Mouse (Mus musculus): ENCODE results near the gene Pard3. TPM values are rescaled to one million over a fixed set of nuclear protein-coding genes. Genes with fewer than 3 reads are reported as not detected.
A peak's percentile ranks its signal among the peaks of the same experiment; 100 is the strongest.

The Pard3 gene
- polyA plus RNA-seq, 1 experiment from 2014 or later: 37.8 TPM

DNA sequence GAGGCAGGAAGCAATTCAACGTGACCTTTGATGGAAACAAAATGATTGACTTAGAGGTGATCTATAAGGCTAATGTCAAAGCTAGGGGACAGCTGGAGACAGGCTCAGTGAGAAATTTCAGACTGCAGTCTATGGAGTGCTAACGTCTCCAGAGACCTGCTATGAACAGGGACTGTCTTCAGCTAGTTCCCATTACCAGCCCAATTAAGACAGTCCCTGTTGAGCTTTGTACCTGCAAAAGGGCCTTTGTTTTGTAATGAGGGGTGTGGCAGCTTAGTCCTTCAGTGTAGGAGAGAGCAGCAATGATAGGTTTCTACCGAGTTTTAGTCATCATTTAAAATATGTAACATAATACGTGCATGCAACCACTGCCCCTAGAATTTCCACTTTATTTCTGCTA, 448.9 kb downstream of the Pard3 start:
- Histone ChIP-seq H3K9ac (no peak overlapping the region), H3K36me3 (replicated peaks) (no peaks in the 10 kb centered on the region), H3K4me1 (peaks cover 15% of the 10 kb centered on the region), H3K27me3 (no peaks in the 10 kb centered on the region), H3K4me2 (no peak overlapping the region), H3K4me3 (replicated peaks) (no peak overlapping the region), H3K27ac (peak overlapping the region; percentile 13; the same call in 1 of the 2 replicates), H3K9me3 (no peaks in the 10 kb centered on the region)
- 45% methylated on average over 4 of the region's 4 CpGs for WGBS
- ATAC-seq (ENCODE audit: low FRiP score): no peak

DNA sequence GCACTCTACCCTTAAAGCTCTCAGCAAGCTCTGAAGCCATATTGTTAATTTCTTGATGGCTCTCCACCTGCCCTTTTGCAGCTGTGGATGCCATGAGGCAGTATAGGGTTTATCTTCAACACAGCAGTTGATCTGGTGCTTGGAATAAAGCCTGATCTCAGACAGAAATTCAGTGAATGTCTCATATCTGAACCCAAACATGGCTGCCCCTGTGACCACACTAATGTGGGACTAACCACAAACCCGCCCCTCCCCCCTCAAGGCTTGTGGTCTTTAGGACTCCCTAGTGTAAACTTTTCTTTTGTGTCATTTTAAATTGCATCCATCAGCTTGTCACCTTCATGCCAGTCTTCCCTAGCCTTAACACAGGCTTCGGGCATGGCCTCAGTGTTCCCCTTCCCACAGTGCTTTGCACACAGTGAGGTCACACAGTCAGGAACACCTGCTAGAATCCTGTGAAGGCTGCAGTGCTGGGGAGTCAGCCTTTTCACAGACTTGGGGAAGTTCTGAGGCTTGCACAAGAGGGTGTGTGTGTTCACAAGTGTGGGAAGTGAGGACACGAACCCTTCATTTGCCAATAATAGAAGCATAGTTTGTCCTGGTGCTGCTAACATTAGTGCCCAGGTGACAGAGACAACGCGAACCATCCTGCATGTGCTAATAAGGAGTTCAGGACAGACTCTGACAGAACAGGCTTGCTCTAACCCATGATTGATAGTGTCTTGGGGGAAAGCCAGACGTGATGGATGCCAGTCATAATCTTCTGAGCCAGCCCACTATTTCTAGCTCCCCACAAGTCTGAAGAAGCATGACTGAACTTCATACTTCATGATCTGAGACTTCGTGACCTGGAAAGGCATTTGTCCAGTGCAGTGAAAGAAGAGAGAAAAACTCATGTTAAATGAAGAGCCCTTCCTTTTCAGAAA, 451.4 kb downstream of the Pard3 start:
- Histone ChIP-seq H3K4me1 (peaks cover 15% of the 10 kb centered on the region), H3K36me3 (replicated peaks) (no peaks in the 10 kb centered on the region), H3K27ac (no peak overlapping the region), H3K27me3 (no peaks in the 10 kb centered on the region), H3K9me3 (no peaks in the 10 kb centered on the region), H3K4me2 (no peak overlapping the region), H3K4me3 (replicated peaks) (no peak overlapping the region), H3K9ac (no peak overlapping the region)
- 88% methylated on average over 7 of the region's 7 CpGs for WGBS
- ATAC-seq (ENCODE audit: low FRiP score): no peak

DNA sequence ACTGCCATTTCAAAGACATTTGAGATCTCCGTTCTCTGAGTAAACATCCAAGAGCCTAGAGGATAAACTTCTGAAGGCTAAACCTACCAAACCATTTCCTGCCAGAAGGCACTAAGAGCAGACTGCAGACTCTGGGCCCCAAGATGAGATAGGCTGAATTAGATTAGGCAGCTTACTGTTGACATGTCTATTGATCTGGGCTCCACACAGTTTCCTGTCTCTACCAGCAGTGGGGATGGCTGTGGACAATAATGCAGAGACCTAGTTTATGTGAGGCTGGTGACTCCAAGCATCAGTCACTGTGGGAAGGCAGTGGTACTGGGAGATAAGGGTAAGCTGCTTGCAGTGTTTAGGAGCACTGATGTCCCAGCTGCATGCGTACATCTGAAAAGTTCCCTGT, 452.4 kb downstream of the Pard3 start:
- H3K4me3 ChIP-seq (replicated peaks): no peak overlapping the region
- no peaks in the 10 kb centered on the region for H3K27me3 ChIP-seq
- H3K4me1 ChIP-seq: peaks cover 15% of the 10 kb centered on the region
- 91% methylated on average over 2 of the region's 2 CpGs for WGBS
- no peak for ATAC-seq (ENCODE audit: low FRiP score)
- H3K36me3 ChIP-seq (replicated peaks): no peaks in the 10 kb centered on the region
- no peak overlapping the region for H3K4me2 ChIP-seq
- no peaks in the 10 kb centered on the region for H3K9me3 ChIP-seq
- H3K27ac ChIP-seq: no peak overlapping the region
- H3K9ac ChIP-seq: no peak overlapping the region

DNA sequence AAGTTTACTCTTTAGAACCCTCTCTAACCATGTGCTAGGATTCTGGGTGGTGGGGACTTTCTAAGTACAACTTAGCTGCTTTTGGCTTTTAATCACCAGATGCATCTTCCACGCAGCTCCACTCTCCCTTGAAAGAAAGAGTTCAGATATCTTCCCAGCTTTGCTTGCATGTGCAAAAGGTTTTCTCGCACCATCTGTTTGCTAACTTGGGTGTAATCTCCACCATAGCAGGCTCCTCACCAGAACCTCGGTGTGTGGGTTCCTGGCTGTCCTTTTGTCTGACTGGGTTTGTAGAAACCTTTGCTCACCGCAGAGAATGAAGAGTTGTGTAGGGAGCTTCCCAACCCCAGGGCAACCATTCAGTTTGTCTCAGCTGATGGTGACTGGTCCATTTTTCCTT, 462.0 kb downstream of the Pard3 start:
- no peak overlapping the region for H3K4me2 ChIP-seq
- no peaks in the 10 kb centered on the region for H3K4me1 ChIP-seq
- no peaks in the 10 kb centered on the region for H3K36me3 ChIP-seq (replicated peaks)
- no peak for ATAC-seq (ENCODE audit: low FRiP score)
- no peaks in the 10 kb centered on the region for H3K27me3 ChIP-seq
- 79% methylated on average over 4 of the region's 4 CpGs for WGBS
- no peak overlapping the region for H3K4me3 ChIP-seq (replicated peaks)
- H3K9ac ChIP-seq: no peak overlapping the region
- H3K9me3 ChIP-seq: no peaks in the 10 kb centered on the region
- no peak overlapping the region for H3K27ac ChIP-seq

DNA sequence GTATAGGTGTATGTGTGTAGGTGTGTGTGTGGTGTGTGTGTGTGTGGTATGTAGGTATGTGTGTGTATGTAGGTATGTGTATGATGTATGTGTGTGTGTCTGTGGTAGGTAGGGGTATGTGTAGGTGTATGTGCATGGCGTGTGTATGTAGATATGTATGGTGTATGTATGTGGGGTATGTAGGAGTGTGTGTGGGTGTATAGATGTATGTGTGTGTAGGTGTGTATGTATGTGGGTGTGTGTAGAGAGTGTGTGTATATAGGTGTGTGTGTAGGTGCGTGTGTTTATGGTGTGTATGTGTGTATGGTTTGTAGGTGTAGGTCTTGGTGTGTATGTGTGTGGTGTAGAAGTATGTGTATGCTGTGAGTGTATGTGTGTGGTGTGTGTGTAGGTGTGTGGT, 464.6 kb downstream of the Pard3 start:
- H3K4me2 ChIP-seq: no peak overlapping the region
- peaks cover 4% of the 10 kb centered on the region; the same call in 1 of the 2 replicates for H3K4me1 ChIP-seq
- 94% methylated on average over 2 of the region's 2 CpGs for WGBS
- peak overlapping the region; percentile 17; the same call in 1 of the 2 replicates for H3K9ac ChIP-seq
- no peak overlapping the region for H3K4me3 ChIP-seq (replicated peaks)
- no peaks in the 10 kb centered on the region for H3K9me3 ChIP-seq
- H3K27ac ChIP-seq: no peak overlapping the region
- no peak for ATAC-seq (ENCODE audit: low FRiP score)
- H3K36me3 ChIP-seq (replicated peaks): no peaks in the 10 kb centered on the region
- no peaks in the 10 kb centered on the region for H3K27me3 ChIP-seq

DNA sequence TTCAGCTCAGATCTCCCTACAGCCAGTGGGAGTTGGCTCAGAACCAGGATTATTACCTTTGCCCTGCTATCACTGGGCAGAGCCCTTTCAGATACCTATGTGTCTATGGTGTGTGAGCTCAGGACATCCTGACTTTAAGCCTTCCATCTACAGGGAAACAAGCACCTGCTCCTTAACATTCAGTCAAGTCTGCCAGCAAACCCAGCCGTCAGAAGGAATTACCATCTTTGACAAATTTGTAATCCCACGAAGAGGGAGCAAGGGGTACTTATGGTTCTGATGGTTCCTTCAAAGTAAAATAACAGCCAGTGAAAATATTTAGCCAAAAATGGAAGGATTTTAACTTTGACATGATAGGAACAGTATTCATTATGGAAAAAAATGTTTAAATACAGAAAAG, 466.1 kb downstream of the Pard3 start:
- WGBS: 94% methylated on average over 2 of the region's 2 CpGs
- peaks cover 10% of the 10 kb centered on the region for H3K4me1 ChIP-seq
- no peaks in the 10 kb centered on the region for H3K27me3 ChIP-seq
- no peak overlapping the region for H3K27ac ChIP-seq
- H3K9ac ChIP-seq: no peak overlapping the region
- H3K36me3 ChIP-seq (replicated peaks): no peaks in the 10 kb centered on the region
- H3K4me3 ChIP-seq (replicated peaks): no peak overlapping the region
- no peak overlapping the region for H3K4me2 ChIP-seq
- no peak for ATAC-seq (ENCODE audit: low FRiP score)
- no peaks in the 10 kb centered on the region for H3K9me3 ChIP-seq

DNA sequence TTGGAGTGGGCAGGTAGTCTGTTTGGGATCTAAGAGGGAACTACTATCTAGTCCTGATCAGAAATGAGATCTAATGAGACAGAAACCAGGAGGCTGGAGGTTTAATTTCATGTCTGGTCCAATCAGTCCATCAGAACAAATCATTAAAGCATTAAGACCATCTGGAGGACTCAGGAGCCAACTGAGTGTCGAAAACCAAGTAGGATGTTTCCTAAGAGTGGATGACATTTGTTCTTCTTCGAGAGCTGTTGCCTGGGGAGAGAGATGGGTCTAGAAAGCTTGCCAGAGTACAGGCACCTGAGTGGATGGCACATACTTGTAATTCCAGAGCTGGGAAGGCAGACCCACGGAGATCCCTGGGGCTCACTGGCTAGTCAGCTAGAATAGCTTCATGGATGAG, 468.2 kb downstream of the Pard3 start:
- no peak overlapping the region for H3K4me2 ChIP-seq
- H3K27me3 ChIP-seq: no peaks in the 10 kb centered on the region
- WGBS: 89% methylated on average over 3 of the region's 3 CpGs
- no peak overlapping the region for H3K4me3 ChIP-seq (replicated peaks)
- no peak overlapping the region for H3K27ac ChIP-seq
- H3K9ac ChIP-seq: no peak overlapping the region
- ATAC-seq (ENCODE audit: low FRiP score): no peak
- H3K36me3 ChIP-seq (replicated peaks): no peaks in the 10 kb centered on the region
- H3K4me1 ChIP-seq: peaks cover 21% of the 10 kb centered on the region
- H3K9me3 ChIP-seq: no peaks in the 10 kb centered on the region

DNA sequence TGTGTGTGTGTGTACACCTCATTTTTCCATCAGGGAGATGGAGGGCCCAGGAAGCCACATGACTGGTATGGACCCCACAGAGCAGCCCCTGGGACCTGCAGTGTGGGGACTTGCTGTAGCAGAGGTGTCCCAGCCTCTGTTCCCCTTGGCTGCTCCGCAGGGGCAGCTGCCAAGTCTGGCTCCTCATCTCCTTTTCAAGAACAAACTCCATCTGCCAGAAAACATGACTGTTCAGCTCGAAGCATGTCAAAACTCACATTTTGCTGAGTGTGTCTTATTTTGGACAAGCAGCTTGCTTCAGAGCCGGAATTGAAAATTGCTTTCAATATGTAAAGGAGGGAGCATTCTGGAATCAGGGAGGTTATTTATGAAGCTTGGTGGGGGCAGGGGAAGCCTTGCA, 471.1 kb downstream of the Pard3 start:
- Histone ChIP-seq H3K9me3 (no peaks in the 10 kb centered on the region), H3K9ac (no peak overlapping the region), H3K27ac (peak overlapping the region; percentile 68), H3K27me3 (no peaks in the 10 kb centered on the region), H3K4me1 (peaks cover 21% of the 10 kb centered on the region), H3K36me3 (replicated peaks) (no peaks in the 10 kb centered on the region), H3K4me2 (no peak overlapping the region), H3K4me3 (replicated peaks) (no peak overlapping the region)
- WGBS: 62% methylated on average over 3 of the region's 3 CpGs
- ATAC-seq (ENCODE audit: low FRiP score): no peak

DNA sequence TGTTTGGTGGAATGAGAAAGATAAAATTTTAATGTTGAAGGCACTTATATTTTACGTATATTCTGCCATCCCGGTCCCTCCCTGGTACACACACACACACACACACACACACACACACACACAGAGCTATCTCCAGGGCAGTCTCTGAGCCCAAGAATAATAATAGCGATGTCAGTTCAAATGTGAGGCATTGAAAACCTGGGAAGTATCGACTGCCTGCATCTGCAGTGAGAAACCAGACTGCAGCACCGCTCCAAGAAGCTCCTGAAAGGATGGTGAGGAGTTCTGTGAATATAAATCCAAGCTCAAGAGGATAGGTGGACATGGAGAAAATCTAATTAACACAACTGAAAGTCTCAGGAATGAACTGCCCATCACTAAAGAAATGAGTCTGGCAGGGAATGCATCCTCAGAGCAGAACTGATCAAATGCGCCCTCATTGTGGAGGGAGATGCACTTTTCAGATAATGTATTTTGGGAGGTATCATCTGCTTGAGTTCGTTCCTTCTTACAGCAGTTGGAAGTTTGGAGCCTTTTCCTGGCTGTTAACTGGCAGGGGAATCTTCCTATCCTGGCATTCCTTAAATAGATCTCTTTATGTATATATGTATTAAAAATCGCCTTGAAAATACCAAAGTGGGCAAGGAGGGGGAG, 471.6 kb downstream of the Pard3 start:
- Histone ChIP-seq H3K36me3 (replicated peaks) (no peaks in the 10 kb centered on the region), H3K4me2 (no peak overlapping the region), H3K4me3 (replicated peaks) (no peak overlapping the region), H3K4me1 (peaks cover 21% of the 10 kb centered on the region), H3K9me3 (no peaks in the 10 kb centered on the region), H3K27ac (peak overlapping the region; percentile 68), H3K9ac (no peak overlapping the region), H3K27me3 (no peaks in the 10 kb centered on the region)
- WGBS: 64% methylated on average over 8 of the region's 8 CpGs
- ATAC-seq (ENCODE audit: low FRiP score): no peak

DNA sequence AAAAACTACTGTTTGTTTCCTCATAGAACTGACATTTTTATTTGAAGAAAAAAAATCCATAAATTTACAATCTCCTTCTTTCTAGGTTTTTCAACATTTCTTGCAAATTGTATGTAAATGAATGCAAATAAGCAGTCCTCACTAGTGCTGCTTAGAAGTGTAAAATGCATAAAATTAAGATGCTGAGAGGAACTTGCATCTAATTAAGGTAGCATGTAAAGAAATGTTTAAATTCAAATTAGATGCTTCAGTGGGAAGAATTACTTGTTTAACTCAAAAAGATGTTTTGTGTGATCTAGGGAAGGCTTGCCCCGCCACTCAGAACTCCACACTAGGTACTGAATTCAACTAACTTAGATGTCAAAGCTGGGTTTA, 472.1 kb downstream of the Pard3 start:
- no peak overlapping the region for H3K27ac ChIP-seq
- no peaks in the 10 kb centered on the region for H3K27me3 ChIP-seq
- ATAC-seq (ENCODE audit: low FRiP score): no peak
- H3K9me3 ChIP-seq: no peaks in the 10 kb centered on the region
- no peak overlapping the region for H3K9ac ChIP-seq
- no peaks in the 10 kb centered on the region for H3K36me3 ChIP-seq (replicated peaks)
- H3K4me1 ChIP-seq: peaks cover 21% of the 10 kb centered on the region
- H3K4me2 ChIP-seq: no peak overlapping the region
- WGBS: 43% methylated on average over 1 of the region's 1 CpGs
- H3K4me3 ChIP-seq (replicated peaks): no peak overlapping the region

DNA sequence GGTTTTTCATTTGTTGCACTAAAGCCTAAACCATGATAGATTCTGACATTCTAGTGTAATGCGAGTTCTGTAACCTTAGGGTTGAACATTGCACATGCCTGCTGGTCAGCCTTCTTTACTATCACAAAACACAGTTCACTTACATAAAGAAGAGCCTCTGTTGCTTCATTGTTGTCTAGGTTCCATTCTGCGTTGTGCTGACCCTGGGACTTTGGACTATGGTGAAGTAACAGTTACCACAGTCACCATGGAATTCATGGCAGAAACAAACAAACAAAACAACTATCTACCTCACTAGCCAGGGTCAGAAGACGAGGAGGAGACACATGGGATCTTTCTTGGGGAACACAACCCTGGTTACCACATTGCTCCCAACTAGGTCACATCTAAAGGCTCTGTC, 476.1 kb downstream of the Pard3 start:
- Histone ChIP-seq H3K4me2 (no peak overlapping the region), H3K4me3 (replicated peaks) (no peak overlapping the region), H3K27ac (no peak overlapping the region), H3K9ac (no peak overlapping the region), H3K27me3 (no peaks in the 10 kb centered on the region), H3K4me1 (peaks cover 17% of the 10 kb centered on the region), H3K9me3 (no peaks in the 10 kb centered on the region), H3K36me3 (replicated peaks) (no peaks in the 10 kb centered on the region)
- ATAC-seq (ENCODE audit: low FRiP score): no peak
- 94% methylated on average over 3 of the region's 3 CpGs for WGBS

DNA sequence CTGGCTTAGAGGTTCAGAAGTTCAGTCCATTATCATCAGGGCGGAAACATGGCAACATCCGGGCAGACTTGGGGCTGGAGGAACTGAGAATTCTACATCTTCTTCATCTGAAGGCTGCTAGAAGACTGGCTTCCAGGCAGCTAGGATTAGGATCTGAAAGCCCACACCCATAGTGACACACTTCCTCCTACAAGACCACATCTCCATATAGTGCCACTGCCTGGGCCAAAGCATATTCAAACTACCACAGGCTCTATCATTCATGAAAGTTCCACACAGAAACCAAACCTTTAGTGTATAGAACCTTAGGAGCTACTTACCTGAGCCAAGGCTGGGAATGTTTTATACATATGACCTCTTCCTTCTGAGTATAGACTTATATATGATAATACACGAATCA, 476.6 kb downstream of the Pard3 start:
- H3K4me2 ChIP-seq: no peak overlapping the region
- H3K4me3 ChIP-seq (replicated peaks): no peak overlapping the region
- H3K4me1 ChIP-seq: peaks cover 12% of the 10 kb centered on the region
- ATAC-seq (ENCODE audit: low FRiP score): no peak
- H3K27me3 ChIP-seq: no peaks in the 10 kb centered on the region
- H3K27ac ChIP-seq: no peak overlapping the region
- H3K36me3 ChIP-seq (replicated peaks): no peaks in the 10 kb centered on the region
- WGBS: 95% methylated on average over 3 of the region's 3 CpGs
- no peaks in the 10 kb centered on the region for H3K9me3 ChIP-seq
- H3K9ac ChIP-seq: no peak overlapping the region

DNA sequence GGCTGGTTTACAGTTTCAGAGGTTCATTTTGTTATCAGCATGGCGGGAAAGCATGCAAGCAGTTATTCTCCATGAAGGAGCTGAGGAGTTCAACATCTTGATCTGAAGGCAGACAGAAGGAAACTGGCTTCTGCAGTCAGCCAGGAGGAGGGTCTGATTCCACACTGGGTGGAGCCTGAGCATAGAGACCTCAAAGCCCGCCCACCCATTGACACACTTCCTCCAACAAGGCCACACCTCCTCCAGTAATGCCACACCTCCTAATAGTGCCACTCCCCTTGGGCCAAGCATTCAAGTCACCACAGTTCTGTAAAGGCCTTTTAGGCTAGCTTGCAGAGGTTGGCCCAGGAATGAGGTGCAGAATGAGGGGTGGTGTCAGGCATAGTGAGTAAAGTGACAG, 478.5 kb downstream of the Pard3 start:
- 90% methylated on average over 2 of the region's 2 CpGs for WGBS
- Histone ChIP-seq H3K4me3 (replicated peaks) (no peak overlapping the region), H3K36me3 (replicated peaks) (no peaks in the 10 kb centered on the region), H3K27me3 (no peaks in the 10 kb centered on the region), H3K27ac (no peak overlapping the region), H3K9ac (no peak overlapping the region), H3K4me1 (peaks cover 6% of the 10 kb centered on the region; the same call in 1 of the 2 replicates), H3K4me2 (no peak overlapping the region), H3K9me3 (no peaks in the 10 kb centered on the region)
- ATAC-seq (ENCODE audit: low FRiP score): no peak
